Mouse (Mus musculus) activated CD4-positive, CD25-positive, alpha-beta regulatory T cell, adult 4 months (primary cell): Measurements from ENCODE around the gene BC048671. TPM values are rescaled to one million over a fixed set of nuclear protein-coding genes. Genes with fewer than 3 reads are reported as not detected.

Experiments used
- ATAC-seq: one replicate; pipeline ENCODE4 v1.8.0; 2017
- polyA plus RNA-seq, 2 experiments: library from polyadenylated mRNA; unstranded; fragments of 100-300 nt; shearing (Covaris generic); gene quantifications; one replicate each; pipeline ENCODE4 v1.2.1; 2017

Gene BC048671
- not detected for polyA plus RNA-seq

- ATAC-seq: no peak
Observed at GRCm38 (mm10) chr6:90300919-90301318, at the start of gene BC048671. Gene BC048671, plus strand, starts transcription at chr6:90301219.

- no peak for ATAC-seq
Observed at GRCm38 (mm10) chr6:90288265-90288664, 12.8 kb upstream of the BC048671 start.

- no peak for ATAC-seq
Observed at GRCm38 (mm10) chr6:90306315-90306975, 5.4 kb downstream of the BC048671 start.

- no peak for ATAC-seq
Observed at GRCm38 (mm10) chr6:90308839-90309778, 8.1 kb downstream of the BC048671 start.

- no peak for ATAC-seq
Observed at GRCm38 (mm10) chr6:90315961-90316360, 14.9 kb downstream of the BC048671 start.

GRCm38 (mm10) chr6:90317510-90318258 lies 16.7 kb downstream of the BC048671 start:
- no peak for ATAC-seq

- no peak for ATAC-seq
Observed at GRCm38 (mm10) chr6:90319019-90319418, 18.0 kb downstream of the BC048671 start.

GRCm38 (mm10) chr6:90319475-90320191 lies 18.6 kb downstream of the BC048671 start:
- no peak for ATAC-seq

- no peak for ATAC-seq
Observed at GRCm38 (mm10) chr6:90320429-90320828, 19.4 kb downstream of the BC048671 start.

GRCm38 (mm10) chr6:90321811-90322210 lies 20.8 kb downstream of the BC048671 start:
- no peak for ATAC-seq

- no peak for ATAC-seq
Observed at GRCm38 (mm10) chr6:90324026-90324425, 23.0 kb downstream of the BC048671 start.

GRCm38 (mm10) chr6:90324463-90324862 lies 23.4 kb downstream of the BC048671 start:
- no peak for ATAC-seq

GRCm38 (mm10) chr6:90324991-90325390 lies 24.0 kb downstream of the BC048671 start, which contains the start of gene Chst13:
Gene Chst13, minus strand, starts transcription at chr6:90325185.
- ATAC-seq: no peak

GRCm38 (mm10) chr6:90327670-90328069 lies 26.7 kb downstream of the BC048671 start:
- ATAC-seq: no peak

GRCm38 (mm10) chr6:90329953-90330352 lies 28.9 kb downstream of the BC048671 start:
- ATAC-seq: no peak

- ATAC-seq: no peak
Observed at GRCm38 (mm10) chr6:90332561-90333425, 31.8 kb downstream of the BC048671 start, which contains the start of gene Uroc1. Gene Uroc1, plus strand, starts transcription at chr6:90333284.

GRCm38 (mm10) chr6:90334244-90334643 lies 33.2 kb downstream of the BC048671 start:
- no peak for ATAC-seq

GRCm38 (mm10) chr6:90342343-90342742 lies 41.3 kb downstream of the BC048671 start:
- no peak for ATAC-seq

- no peak for ATAC-seq
Observed at GRCm38 (mm10) chr6:90347183-90347582, 46.2 kb downstream of the BC048671 start.

GRCm38 (mm10) chr6:90348500-90348899 lies 47.5 kb downstream of the BC048671 start:
- ATAC-seq: no peak

GRCm38 (mm10) chr6:90350011-90350410 lies 49.0 kb downstream of the BC048671 start:
- ATAC-seq: no peak
